Comparison of ENCODE assay signal across 13 mouse cellular contexts in genomic region chr5:120436885-120437495, GRCm38 (mm10). TPM values are rescaled to one million over a fixed set of nuclear protein-coding genes. Genes with fewer than 3 reads are reported as not detected.
DNase-seq lines count a peak whose midpoint lies in the region; ATAC-seq and TF ChIP-seq lines count a peak whose summit lies in the region.
"Had no signal": no experiment of that assay in that cellular context is flagged by ENCODE, and none has a peak within 500 bp of the region (broad histone marks: within the 10 kb centered on the region; RNA-seq: fewer than 3 reads in every experiment).

No protein-coding gene starts in this region.

- WGBS in hindbrain, embryonic 13.5 days: under 1% methylated on average over 18 of the region's 18 CpGs
- under 1% methylated on average over 18 of the region's 18 CpGs for WGBS in midbrain, embryonic 15.5 days

- intact Hi-C loops in heart, postnatal 25 days (cut with DNase I): no loop called here

- peak overlapping the region; percentile 96 for H3K9ac ChIP-seq in hindbrain, embryonic 13.5 days
- peak overlapping the region; percentile 52 for H3K9ac ChIP-seq in midbrain, embryonic 15.5 days

- DNase-seq in embryo, embryonic 11 days: peak; percentile 49
- no peak for DNase-seq in spleen, adult 18-20 months
- no peak for DNase-seq in heart, postnatal 25 days (ENCODE audit: low spot score)
- DNase-seq in kidney, adult 18-20 months: no peak
- DNase-seq: heart, postnatal 4 days; left cerebral cortex, postnatal 4 days; lung, adult 18-20 months; thymus, postnatal 14 days had no signal

- H3K27me3 ChIP-seq in E14TG2a.4 (ENCODE audit: insufficient read depth, low read length): peaks cover 90% of the 10 kb centered on the region
- H3K27me3 ChIP-seq in hindbrain, embryonic 13.5 days: peaks cover 79% of the 10 kb centered on the region
- H3K27me3 ChIP-seq in midbrain, embryonic 15.5 days (replicated peaks): peaks cover 39% of the 10 kb centered on the region

- no peaks in the 10 kb centered on the region for H3K36me3 ChIP-seq in E14TG2a.4 (ENCODE audit: insufficient read depth, low read length)
- peaks cover 11% of the 10 kb centered on the region; the same call in 1 of the 2 replicates for H3K36me3 ChIP-seq in hindbrain, embryonic 13.5 days
- no peaks in the 10 kb centered on the region for H3K36me3 ChIP-seq in midbrain, embryonic 15.5 days (replicated peaks)

- ATAC-seq in hindbrain, embryonic 13.5 days (ENCODE audit: low FRiP score): no peak
- no peak for ATAC-seq in midbrain, embryonic 15.5 days (replicated peaks)
- ATAC-seq in megakaryocyte progenitor cell, adult 5-6 weeks (replicated peaks; ENCODE audit: poor library complexity): no peak

- peaks cover 77% of the 10 kb centered on the region for H3K4me1 ChIP-seq in E14TG2a.4 (replicated peaks; ENCODE audit: low read depth, low read length)
- peaks cover 39% of the 10 kb centered on the region for H3K4me1 ChIP-seq in hindbrain, embryonic 13.5 days (replicated peaks)
- H3K4me1 ChIP-seq in midbrain, embryonic 15.5 days: peaks cover 30% of the 10 kb centered on the region

- no peak for TF ChIP-seq CTCF in E14TG2a.4 (conservative IDR thresholded peaks at IDR 0.05; ENCODE audit: low read length)

- peak overlapping the region; percentile 74 for H3K4me2 ChIP-seq in hindbrain, embryonic 13.5 days
- peak overlapping the region; percentile 54 for H3K4me2 ChIP-seq in midbrain, embryonic 15.5 days

- H3K4me3 ChIP-seq in E14TG2a.4 (replicated peaks; ENCODE audit: low read length): peak overlapping the region; percentile 54
- peak overlapping the region; percentile 67 for H3K4me3 ChIP-seq in hindbrain, embryonic 13.5 days
- peak overlapping the region; percentile 46 for H3K4me3 ChIP-seq in midbrain, embryonic 15.5 days

- H3K27ac ChIP-seq in hindbrain, embryonic 13.5 days: peak overlapping the region; percentile 97
- H3K27ac ChIP-seq in midbrain, embryonic 15.5 days: peak overlapping the region; percentile 81

- H3K9me3 ChIP-seq in E14TG2a.4 (ENCODE audit: low read length): 0 out of 2 replicates have a peak, but pooled peaks cover 3% of the 10 kb centered on the region
- H3K9me3 ChIP-seq in hindbrain, embryonic 13.5 days: no peaks in the 10 kb centered on the region
- H3K9me3 ChIP-seq in midbrain, embryonic 15.5 days: no peaks in the 10 kb centered on the region

RNA-seq across cellular contexts. Expression of gene Lhx5, which starts 5.5 kb away (rescaled TPM):
- polyA plus RNA-seq in hindbrain, embryonic 13.5 days (2015; fragmentation: Nextera tagmentation; extraction: Ambion mirVana): 48.9 and 50.7 TPM in 2 replicates
- polyA plus RNA-seq in midbrain, embryonic 15.5 days (2015; fragmentation: Nextera tagmentation; extraction: Ambion mirVana): 36.8 and 41.5 TPM in 2 replicates
- total RNA-seq in heart, postnatal 25 days (2021): not detected
- total RNA-seq in megakaryocyte progenitor cell, adult 5-6 weeks (2015): not detected in 2 replicates
- not detected in 2 replicates for total RNA-seq in megakaryocyte progenitor cell, adult 5-6 weeks (2017)
- total RNA-seq: gastrocnemius, postnatal 4 days; heart, postnatal 4 days had no signal

RNA-seq across cellular contexts. Expression of gene Sdsl, which starts 35.6 kb away (rescaled TPM):
- polyA plus RNA-seq in hindbrain, embryonic 13.5 days (2015; fragmentation: Nextera tagmentation; extraction: Ambion mirVana): 6.4 and 6.7 TPM in 2 replicates
- 5.6 and 6.0 TPM in 2 replicates for polyA plus RNA-seq in midbrain, embryonic 15.5 days (2015; fragmentation: Nextera tagmentation; extraction: Ambion mirVana)
- 1 to 10 TPM; 8.8 to 9.6 TPM for total RNA-seq in heart, postnatal 25 days (2021)
- 1.6 and 7.1 TPM in 2 replicates for total RNA-seq in megakaryocyte progenitor cell, adult 5-6 weeks (2015)
- total RNA-seq in megakaryocyte progenitor cell, adult 5-6 weeks (2017): 3.2 and 9.0 TPM in 2 replicates

RNA-seq across cellular contexts. Expression of gene Sds, which starts 39.3 kb away (rescaled TPM):
- polyA plus RNA-seq in hindbrain, embryonic 13.5 days (2015; fragmentation: Nextera tagmentation; extraction: Ambion mirVana): not detected in 2 replicates
- 0.36 TPM in 1 of 2 replicates, not detected in the other for polyA plus RNA-seq in midbrain, embryonic 15.5 days (2015; fragmentation: Nextera tagmentation; extraction: Ambion mirVana)
- 1 to 10 TPM; 1.2 to 1.3 TPM for total RNA-seq in heart, postnatal 25 days (2021)
- not detected in 2 replicates for total RNA-seq in megakaryocyte progenitor cell, adult 5-6 weeks (2015)
- not detected in 2 replicates for total RNA-seq in megakaryocyte progenitor cell, adult 5-6 weeks (2017)
- total RNA-seq: gastrocnemius, postnatal 4 days; heart, postnatal 4 days; left cerebral cortex, postnatal 4 days had no signal
